Mouse (Mus musculus) spleen, embryonic (tissue): ENCODE results near the gene Paqr7.

Source experiments
- CTCF ChIA-PET: fragments of 350-600 bp; sonication (Branson Sonifier 250); formaldehyde crosslinking; loops from one replicate; lab custom pipeline; 2022; lab: Charles Lee

Gene Paqr7

GRCm38 (mm10) chr4:134533421-134533820 is 36.9 kb downstream of the Paqr7 start:
- CTCF ChIA-PET, result interaction anchor here (0.7 kb wide), 1 partner anchor 139 kb away, joined by 3 read pairs; no protein-coding TSS in a partner anchor

- CTCF ChIA-PET, result interaction anchor here (0.5 to 0.7 kb wide), 2 partner anchors 16 to 139 kb away, joined by 3 to 5 read pairs; no protein-coding TSS in a partner anchor
These were observed 37.8 kb downstream of the Paqr7 start for GRCm38 (mm10) chr4:134534124-134534886.

GRCm38 (mm10) chr4:134534932-134535786 is 38.7 kb downstream of the Paqr7 start, which contains the start of gene Mtfr1l:
Gene Mtfr1l, minus strand, starts transcription at chr4:134535387.
- CTCF ChIA-PET, result interaction anchor here (0.6 kb wide), 2 partner anchors 38 to 238 kb away, joined by 3 to 5 read pairs; no protein-coding TSS in a partner anchor

DNA sequence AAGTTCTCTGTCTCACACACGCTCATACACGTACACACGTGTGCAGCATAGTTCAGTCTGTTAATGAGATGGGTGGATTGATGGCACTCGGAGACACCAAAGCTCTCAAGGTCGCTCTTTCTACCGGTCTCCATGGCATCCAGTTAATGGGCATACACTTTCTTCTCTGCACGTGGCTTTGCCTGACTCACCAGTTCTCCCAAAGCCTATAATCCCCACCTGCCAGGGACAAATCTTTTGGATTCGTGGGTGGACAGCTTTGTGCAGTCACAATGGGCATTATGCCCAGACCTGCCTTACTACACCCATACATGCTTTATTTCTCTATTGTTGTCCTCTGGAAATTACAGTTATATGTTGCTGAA is 39.3 kb downstream of the Paqr7 start:
- CTCF ChIA-PET, result interaction anchor here (0.6 kb wide), 2 partner anchors 39 to 238 kb away, joined by 3 to 5 read pairs; no protein-coding TSS in a partner anchor

DNA sequence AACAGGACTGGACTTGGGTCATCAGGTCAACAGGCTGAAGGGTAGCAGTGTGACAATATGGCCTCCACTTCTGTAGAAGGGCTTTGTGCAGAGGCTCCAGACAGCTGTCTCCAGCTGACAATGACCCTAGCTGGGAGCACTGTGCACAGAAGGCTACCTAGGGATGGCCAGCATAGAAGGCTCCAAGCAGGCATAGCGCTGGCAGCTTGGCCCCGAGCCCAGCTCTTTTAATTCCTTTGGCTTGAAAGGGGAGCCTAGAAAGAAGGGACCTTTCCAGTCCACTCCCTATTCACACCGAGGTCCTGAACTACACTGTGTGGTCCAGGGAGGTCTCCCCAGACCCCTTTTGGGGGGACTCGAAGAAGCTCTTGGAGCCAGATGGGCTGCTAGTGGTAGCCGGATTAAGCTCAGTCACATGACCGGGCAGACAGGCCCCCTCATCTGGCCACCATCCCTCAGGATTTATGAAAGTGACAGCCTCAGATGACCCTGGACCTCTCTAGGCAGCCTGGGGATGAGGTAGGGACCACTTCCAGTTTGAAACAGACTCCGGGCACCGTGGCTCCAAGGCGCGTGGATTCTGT is 42.6 kb downstream of the Paqr7 start:
- CTCF ChIA-PET, result interaction anchor here (0.8 kb wide), 1 partner anchor 24 kb away, joined by 3 read pairs; no protein-coding TSS in a partner anchor

- CTCF ChIA-PET, result interaction anchor here (1.0 to 4.0 kb wide), 3 partner anchors 14 to 171 kb away, joined by 3 to 22 read pairs (median 5); no protein-coding TSS in a partner anchor
These were observed 46.2 kb downstream of the Paqr7 start for GRCm38 (mm10) chr4:134542726-134543125.

GRCm38 (mm10) chr4:134543261-134543660 is 46.8 kb downstream of the Paqr7 start:
- CTCF ChIA-PET, result interaction anchor here (1.0 to 4.0 kb wide), 3 partner anchors 14 to 171 kb away, joined by 3 to 22 read pairs (median 5); no protein-coding TSS in a partner anchor

DNA sequence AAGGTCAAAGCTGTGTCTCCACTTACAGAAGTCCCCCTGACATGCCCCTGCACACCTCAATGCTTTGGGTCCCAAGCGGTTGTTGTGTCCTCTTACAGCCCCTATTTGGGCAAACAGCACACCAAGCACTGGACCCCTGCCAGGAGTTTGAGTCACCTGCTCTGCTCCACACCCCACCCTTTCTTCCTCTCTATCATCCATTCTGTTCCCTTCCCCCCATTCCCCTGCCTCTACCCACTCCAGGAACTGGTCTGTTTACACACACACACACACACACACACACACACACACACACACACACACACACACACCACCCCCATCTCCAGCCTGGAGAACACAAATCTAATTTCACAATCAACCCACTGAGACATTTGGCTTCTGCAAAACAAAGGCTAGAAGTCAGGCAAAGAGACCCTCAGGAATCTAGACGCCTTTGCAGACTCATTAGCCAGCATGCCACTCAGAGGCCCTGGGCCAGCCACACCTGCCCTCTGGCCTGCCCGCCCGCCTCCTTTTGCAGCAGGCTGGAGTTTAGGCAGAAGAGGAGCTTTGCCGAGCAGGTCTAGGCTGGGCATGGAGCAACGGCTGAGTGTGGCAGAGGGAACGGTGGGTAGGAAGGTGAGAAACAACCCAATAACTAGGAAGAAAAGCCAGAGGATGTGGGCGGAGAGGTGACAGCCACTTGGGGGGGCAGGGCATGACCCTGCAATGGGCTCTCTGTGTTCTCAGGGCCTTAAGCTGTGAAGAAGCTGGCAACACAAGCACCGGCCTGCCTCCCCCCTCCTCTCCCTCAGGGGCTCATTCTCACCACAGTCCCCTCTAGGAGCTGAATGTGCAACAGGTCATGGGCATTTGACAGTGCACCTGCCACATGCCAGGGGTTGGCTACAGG is 50.6 kb downstream of the Paqr7 start:
- CTCF ChIA-PET, result no interaction called here

DNA sequence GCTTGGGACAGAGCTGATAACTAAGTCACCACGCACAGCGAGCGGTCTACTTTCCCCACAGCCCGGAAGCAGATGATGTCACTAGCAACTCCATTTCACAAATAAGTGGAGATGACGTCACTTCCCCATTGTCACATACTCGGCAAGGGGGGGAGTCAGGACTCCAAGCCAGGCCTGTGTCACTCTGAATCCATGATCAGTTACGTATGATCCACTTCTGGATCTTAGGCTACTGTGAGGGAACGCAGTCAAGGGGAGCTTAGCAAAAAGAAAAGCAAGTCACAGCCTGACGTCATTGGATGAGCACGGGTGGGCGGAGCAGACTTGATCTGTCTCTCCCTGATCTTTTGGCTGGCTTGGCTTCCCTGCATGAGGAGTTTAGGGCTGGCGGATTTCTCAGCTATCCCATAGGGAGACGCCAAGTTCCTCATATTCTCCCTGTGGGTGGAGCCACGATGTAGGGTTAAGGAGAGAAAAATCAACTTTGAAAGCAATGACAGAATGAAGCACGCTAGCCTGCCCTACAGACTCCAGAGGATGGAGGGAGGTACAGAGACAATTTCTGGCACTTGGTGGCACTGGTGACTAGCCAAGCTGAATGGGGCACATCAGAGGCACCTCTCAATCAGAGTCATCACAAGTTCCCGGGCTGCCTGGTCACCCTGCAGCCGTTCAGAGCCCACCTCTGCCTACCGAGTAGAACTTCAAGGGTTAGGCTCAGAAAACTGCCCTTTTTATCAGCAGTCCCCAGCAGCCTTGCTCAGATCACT is 51.9 kb downstream of the Paqr7 start:
- CTCF ChIA-PET, result no interaction called here

DNA sequence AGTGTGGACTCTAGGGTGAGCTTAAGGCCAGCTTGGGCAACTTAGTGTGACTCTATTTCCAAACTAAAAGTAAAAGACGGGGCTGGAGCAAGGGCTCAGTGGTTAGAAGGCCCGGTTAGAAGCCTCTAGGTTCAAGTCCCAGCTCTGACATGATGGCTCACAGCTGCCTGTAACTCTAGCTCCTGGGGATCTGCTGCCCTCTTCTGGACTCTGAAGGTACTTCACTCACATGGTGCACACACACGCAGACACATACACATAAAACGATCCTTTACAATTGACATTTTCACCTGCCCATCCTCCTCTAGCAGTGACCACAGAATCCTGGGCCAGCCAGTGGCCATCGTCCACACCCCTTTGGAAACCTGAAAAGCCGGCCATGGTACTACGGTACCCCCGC is 53.4 kb downstream of the Paqr7 start:
- CTCF ChIA-PET, result no interaction called here

GRCm38 (mm10) chr4:134551494-134552316 is 55.2 kb downstream of the Paqr7 start, which contains the start of gene Selenon:
Gene Selenon, minus strand, starts transcription at chr4:134552166.
- CTCF ChIA-PET, result no interaction called here

- CTCF ChIA-PET, result no interaction called here
These were observed 57.1 kb downstream of the Paqr7 start for GRCm38 (mm10) chr4:134553631-134554030.

- CTCF ChIA-PET, result interaction anchor here (0.7 kb wide), 1 partner anchor 14 kb away, joined by 6 read pairs; no protein-coding TSS in a partner anchor
These were observed 59.6 kb downstream of the Paqr7 start for GRCm38 (mm10) chr4:134555956-134556580.

DNA sequence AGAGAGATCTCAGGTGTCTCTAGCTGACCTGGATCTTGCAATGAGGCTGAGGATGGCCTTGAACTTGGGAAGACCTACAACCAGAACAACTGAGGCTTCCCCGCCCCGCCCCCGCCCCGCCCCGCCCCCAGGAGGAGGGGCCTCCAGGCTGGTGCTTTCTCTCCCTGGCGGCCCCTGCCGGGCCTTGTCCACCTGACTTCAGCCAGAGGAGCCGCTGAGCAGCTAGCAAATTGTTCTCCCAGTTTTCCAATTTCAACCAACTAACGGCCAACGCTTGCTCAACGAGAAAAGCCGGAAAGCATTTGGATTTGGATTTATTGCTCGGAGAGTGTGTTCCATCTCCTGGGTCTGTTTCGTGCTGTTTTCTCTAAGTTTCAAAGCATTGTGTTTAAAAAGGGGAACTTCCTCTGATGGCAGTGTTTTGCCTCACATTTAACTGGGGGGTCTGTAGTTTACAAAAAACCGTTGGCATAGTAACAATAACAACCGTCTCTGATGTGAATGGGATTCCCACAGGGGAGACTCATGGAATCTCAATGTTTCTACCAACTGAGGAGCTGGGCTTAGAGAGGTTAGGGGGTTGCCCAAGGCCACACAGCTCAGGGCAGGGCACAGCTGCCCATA is 61.2 kb downstream of the Paqr7 start:
- CTCF ChIA-PET, result interaction anchor here (0.7 to 1.1 kb wide), 2 partner anchors 15 to 139 kb away, joined by 5 to 11 read pairs; no protein-coding TSS in a partner anchor

- CTCF ChIA-PET, result interaction anchor here (0.7 kb wide), 1 partner anchor 138 kb away, joined by 11 read pairs; no protein-coding TSS in a partner anchor
These were observed 62.1 kb downstream of the Paqr7 start for GRCm38 (mm10) chr4:134558570-134559113.

GRCm38 (mm10) chr4:134559154-134559553 is 62.7 kb downstream of the Paqr7 start:
- CTCF ChIA-PET, result no interaction called here
